Mouse (Mus musculus) midbrain, embryonic 16.5 days (tissue): Measurements from ENCODE around the gene Tjp1. TPM values are rescaled to one million over a fixed set of nuclear protein-coding genes. Genes with fewer than 3 reads are reported as not detected.

Experiments
- ATAC-seq: fragments of 200-750 bp; cut with Nextera tagmentation; 2 replicates; pipeline ENCODE4 v1.8.0; 2017; ENCODE audit warnings: moderate TSS enrichment
- H3K27ac ChIP-seq: fragments of 300-500 bp; sonication (generic); 2 replicates; pipeline ENCODE4 v1.5.1; 2014; ENCODE audit warnings: mild to moderate bottlenecking, low read length, mixed read lengths
- H3K27me3 ChIP-seq: fragments of 300-500 bp; sonication (generic); 2 replicates; pipeline ENCODE4 v1.6.1; 2014; ENCODE audit warnings: low read depth, low read length, mixed read lengths; ENCODE audit not compliant: control insufficient read depth, insufficient read depth
- H3K36me3 ChIP-seq: fragments of 300-500 bp; sonication (generic); 2 replicates; pipeline ENCODE4 v1.6.1; 2014; ENCODE audit warnings: mild to moderate bottlenecking, low read length, moderate library complexity, mixed read lengths; ENCODE audit not compliant: control insufficient read depth, insufficient read depth
- H3K4me1 ChIP-seq: fragments of 300-500 bp; sonication (generic); 2 replicates; pipeline ENCODE4 v1.6.1; 2014; ENCODE audit warnings: mild to moderate bottlenecking, low read length, mixed read lengths; ENCODE audit not compliant: control insufficient read depth, insufficient read depth
- H3K4me2 ChIP-seq: fragments of 300-500 bp; sonication (generic); 2 replicates; pipeline ENCODE4 v1.6.1; 2014; ENCODE audit warnings: mild to moderate bottlenecking, low read length, mixed read lengths
- H3K4me3 ChIP-seq: fragments of 300-500 bp; sonication (generic); 2 replicates; pipeline ENCODE4 v1.5.1; 2014; ENCODE audit warnings: low read depth, mild to moderate bottlenecking, low read length, moderate library complexity, mixed read lengths
- H3K9ac ChIP-seq: fragments of 300-500 bp; sonication (generic); 2 replicates; pipeline ENCODE4 v1.6.1; 2014; ENCODE audit warnings: low read depth, low read length, mixed read lengths
- H3K9me3 ChIP-seq: fragments of 300-500 bp; sonication (generic); replicated peaks from 2 replicates; pipeline ENCODE4 v1.6.1; 2014; ENCODE audit warnings: mild to moderate bottlenecking, low read length, mixed read lengths; ENCODE audit not compliant: control insufficient read depth, poor library complexity, severe bottlenecking
- WGBS: fragments of 180-500 bp; shearing (Covaris S2); extraction: QIAGEN DNeasy Blood & Tissue Kit; methylation state at CpG from one replicate; pipeline ENCODE4 v1.1.7; 2014; 5-methylcytosine and 5-hydroxymethylcytosine counted together
- polyA plus RNA-seq: library from polyadenylated mRNA; unstranded; fragments of >200 nt; fragmentation: Nextera tagmentation; extraction: Ambion mirVana; gene quantifications from 2 replicates; pipeline ENCODE4 v1.2.1, GENCODE M21; 2015

Tjp1 gene
- polyA plus RNA-seq, 1 experiment from 2014 or later, result 25.7 TPM

GRCm38 (mm10) chr7:65417231-65418100 is 110.1 kb downstream of the Tjp1 start:
- Histone ChIP-seq H3K4me2 (no peak overlapping the region), H3K9ac (no peak overlapping the region), H3K4me3 (no peak overlapping the region), H3K9me3 (no peaks in the 10 kb centered on the region), H3K36me3 (no peaks in the 10 kb centered on the region), H3K27ac (peak overlapping the region; percentile 64), H3K4me1 (peaks cover 16% of the 10 kb centered on the region), H3K27me3 (no peaks in the 10 kb centered on the region)
- WGBS, result 60% methylated on average over 10 of the region's 10 CpGs
- no peak for ATAC-seq

- H3K4me2 ChIP-seq, result no peak overlapping the region
- H3K9ac ChIP-seq, result no peak overlapping the region
- ATAC-seq, result no peak
- no peaks in the 10 kb centered on the region for H3K9me3 ChIP-seq
- WGBS, result 68% methylated on average over 3 of the region's 3 CpGs
- H3K36me3 ChIP-seq, result no peaks in the 10 kb centered on the region
- H3K27ac ChIP-seq, result no peak overlapping the region
- no peak overlapping the region for H3K4me3 ChIP-seq
- H3K27me3 ChIP-seq, result no peaks in the 10 kb centered on the region
- H3K4me1 ChIP-seq, result peaks cover 15% of the 10 kb centered on the region
These were observed 111.1 kb downstream of the Tjp1 start for GRCm38 (mm10) chr7:65416506-65416905.

- Histone ChIP-seq H3K4me1 (peaks cover 10% of the 10 kb centered on the region), H3K36me3 (no peaks in the 10 kb centered on the region), H3K9me3 (no peaks in the 10 kb centered on the region), H3K27me3 (no peaks in the 10 kb centered on the region), H3K27ac (no peak overlapping the region), H3K4me2 (no peak overlapping the region), H3K4me3 (no peak overlapping the region), H3K9ac (no peak overlapping the region)
- WGBS, result 73% methylated on average over 13 of the region's 13 CpGs
- ATAC-seq, result no peak
These were observed 113.3 kb downstream of the Tjp1 start for GRCm38 (mm10) chr7:65413946-65414945.

- no peak for ATAC-seq
- H3K4me3 ChIP-seq, result no peak overlapping the region
- no peak overlapping the region for H3K27ac ChIP-seq
- H3K27me3 ChIP-seq, result no peaks in the 10 kb centered on the region
- H3K4me2 ChIP-seq, result no peak overlapping the region
- no peaks in the 10 kb centered on the region for H3K36me3 ChIP-seq
- no peaks in the 10 kb centered on the region for H3K9me3 ChIP-seq
- H3K4me1 ChIP-seq, result no peaks in the 10 kb centered on the region
- H3K9ac ChIP-seq, result no peak overlapping the region
- WGBS, result 74% methylated on average over 7 of the region's 7 CpGs
These were observed 116.9 kb downstream of the Tjp1 start for GRCm38 (mm10) chr7:65410668-65411067.

- no peak for ATAC-seq
- 85% methylated on average over 3 of the region's 3 CpGs for WGBS
These were observed 121.2 kb downstream of the Tjp1 start for GRCm38 (mm10) chr7:65406427-65406826.

GRCm38 (mm10) chr7:65402516-65402915 is 125.1 kb downstream of the Tjp1 start:
- H3K27ac ChIP-seq, result no peak overlapping the region
- no peak overlapping the region for H3K4me3 ChIP-seq
- H3K9ac ChIP-seq, result no peak overlapping the region
- ATAC-seq, result no peak
- H3K27me3 ChIP-seq, result no peaks in the 10 kb centered on the region
- no peak overlapping the region for H3K4me2 ChIP-seq
- no peaks in the 10 kb centered on the region for H3K36me3 ChIP-seq
- WGBS, result 88% methylated on average over 5 of the region's 5 CpGs
- no peaks in the 10 kb centered on the region for H3K4me1 ChIP-seq
- no peaks in the 10 kb centered on the region for H3K9me3 ChIP-seq

More at GRCm38 (mm10) chr7:65406427-65406826, 121.2 kb downstream of the Tjp1 start:
- Histone ChIP-seq H3K9me3 (no peaks in the 10 kb centered on the region), H3K36me3 (no peaks in the 10 kb centered on the region), H3K4me1 (no peaks in the 10 kb centered on the region), H3K4me2 (no peak overlapping the region), H3K9ac (no peak overlapping the region), H3K4me3 (no peak overlapping the region), H3K27me3 (no peaks in the 10 kb centered on the region), H3K27ac (no peak overlapping the region)

- no peaks in the 10 kb centered on the region for H3K36me3 ChIP-seq
- H3K9me3 ChIP-seq, result no peaks in the 10 kb centered on the region
- no peaks in the 10 kb centered on the region for H3K4me1 ChIP-seq
- no peak for ATAC-seq
- H3K27me3 ChIP-seq, result no peaks in the 10 kb centered on the region
- H3K4me2 ChIP-seq, result no peak overlapping the region
- H3K4me3 ChIP-seq, result no peak overlapping the region
- H3K27ac ChIP-seq, result no peak overlapping the region
- no peak overlapping the region for H3K9ac ChIP-seq
These were observed 126.0 kb downstream of the Tjp1 start for GRCm38 (mm10) chr7:65401622-65402021.

- Histone ChIP-seq H3K4me2 (no peak overlapping the region), H3K4me1 (peaks cover 11% of the 10 kb centered on the region; the same call in 1 of the 2 replicates), H3K36me3 (no peaks in the 10 kb centered on the region), H3K9me3 (no peaks in the 10 kb centered on the region), H3K27me3 (no peaks in the 10 kb centered on the region), H3K9ac (no peak overlapping the region), H3K27ac (no peak overlapping the region), H3K4me3 (no peak overlapping the region)
- 83% methylated on average over 4 of the region's 4 CpGs for WGBS
- no peak for ATAC-seq
These were observed 131.7 kb downstream of the Tjp1 start for GRCm38 (mm10) chr7:65395891-65396290.
